Mouse (Mus musculus): Measurements from ENCODE around the gene Adamtsl3.

The Adamtsl3 gene

GRCm38 (mm10) chr7:82383536-82383848 is 48.0 kb downstream of the Adamtsl3 start:
- no peak for TF ChIP-seq GATA4 (IDR thresholded peaks at IDR 0.05; ENCODE audit: insufficient replicate concordance, low read length)

GRCm38 (mm10) chr7:82387121-82387520 is 51.6 kb downstream of the Adamtsl3 start:
- TF ChIP-seq GATA4 (IDR thresholded peaks at IDR 0.05; ENCODE audit: insufficient replicate concordance, low read length), result no peak

GRCm38 (mm10) chr7:82394435-82395186 is 59.1 kb downstream of the Adamtsl3 start:
- TF ChIP-seq GATA4 (IDR thresholded peaks at IDR 0.05; ENCODE audit: insufficient replicate concordance, low read length), result no peak

- no peak for TF ChIP-seq GATA4 (IDR thresholded peaks at IDR 0.05; ENCODE audit: insufficient replicate concordance, low read length)
Observed at GRCm38 (mm10) chr7:82395239-82395638, 59.7 kb downstream of the Adamtsl3 start.

GRCm38 (mm10) chr7:82395751-82396512 is 60.4 kb downstream of the Adamtsl3 start:
- no peak for TF ChIP-seq GATA4 (IDR thresholded peaks at IDR 0.05; ENCODE audit: insufficient replicate concordance, low read length)

- no peak for TF ChIP-seq GATA4 (IDR thresholded peaks at IDR 0.05; ENCODE audit: insufficient replicate concordance, low read length)
Observed at GRCm38 (mm10) chr7:82396869-82397268, 61.4 kb downstream of the Adamtsl3 start.

GRCm38 (mm10) chr7:82397632-82398031 is 62.1 kb downstream of the Adamtsl3 start:
- no peak for TF ChIP-seq GATA4 (IDR thresholded peaks at IDR 0.05; ENCODE audit: insufficient replicate concordance, low read length)

GRCm38 (mm10) chr7:82405466-82406045 is 70.1 kb downstream of the Adamtsl3 start:
- no peak for TF ChIP-seq GATA4 (IDR thresholded peaks at IDR 0.05; ENCODE audit: insufficient replicate concordance, low read length)

GRCm38 (mm10) chr7:82410966-82411365 is 75.5 kb downstream of the Adamtsl3 start:
- no peak for TF ChIP-seq GATA4 (IDR thresholded peaks at IDR 0.05; ENCODE audit: insufficient replicate concordance, low read length)

- TF ChIP-seq GATA4 (IDR thresholded peaks at IDR 0.05; ENCODE audit: insufficient replicate concordance, low read length), result no peak
Observed at GRCm38 (mm10) chr7:82416653-82417052, 81.2 kb downstream of the Adamtsl3 start.

GRCm38 (mm10) chr7:82417053-82417452 is 81.6 kb downstream of the Adamtsl3 start:
- TF ChIP-seq GATA4 (IDR thresholded peaks at IDR 0.05; ENCODE audit: insufficient replicate concordance, low read length), result no peak

- no peak for TF ChIP-seq GATA4 (IDR thresholded peaks at IDR 0.05; ENCODE audit: insufficient replicate concordance, low read length)
Observed at GRCm38 (mm10) chr7:82422561-82422960, 87.1 kb downstream of the Adamtsl3 start.

GRCm38 (mm10) chr7:82423602-82424001 is 88.1 kb downstream of the Adamtsl3 start:
- no peak for TF ChIP-seq GATA4 (IDR thresholded peaks at IDR 0.05; ENCODE audit: insufficient replicate concordance, low read length)

- TF ChIP-seq GATA4 (IDR thresholded peaks at IDR 0.05; ENCODE audit: insufficient replicate concordance, low read length), result no peak
Observed at GRCm38 (mm10) chr7:82424281-82424680, 88.8 kb downstream of the Adamtsl3 start.

GRCm38 (mm10) chr7:82425374-82425773 is 89.9 kb downstream of the Adamtsl3 start:
- no peak for TF ChIP-seq GATA4 (IDR thresholded peaks at IDR 0.05; ENCODE audit: insufficient replicate concordance, low read length)

GRCm38 (mm10) chr7:82429447-82429846 is 94.0 kb downstream of the Adamtsl3 start:
- TF ChIP-seq GATA4 (IDR thresholded peaks at IDR 0.05; ENCODE audit: insufficient replicate concordance, low read length), result no peak

Measured in liver, adult (tissue).